Mouse (Mus musculus): ENCODE measurements around the gene Ube2r2. TPM values are rescaled to one million over a fixed set of nuclear protein-coding genes. Genes with fewer than 3 reads are reported as not detected.

The Ube2r2 gene
- 75.0 and 75.7 TPM in 2 replicates for polyA plus RNA-seq (2014; fragmentation: Nextera tagmentation; extraction: Ambion mirVana)

- 1% methylated on average over 40 of the region's 65 CpGs for WGBS (ENCODE audit: insufficient replicate concordance)
- Histone ChIP-seq H3K27ac (ENCODE audit: low read depth, low read length) (peak within 1 kb of the TSS; percentile 100), H3K4me2 (peak within 1 kb of the TSS; percentile 93), H3K27me3 (ENCODE audit: control insufficient read depth, insufficient read depth, low read length) (no peaks in the 10 kb centered on the region), H3K4me3 (ENCODE audit: low read depth, low read length) (peak within 1 kb of the TSS; percentile 93), H3K9me3 (replicated peaks; ENCODE audit: control insufficient read depth, low read length) (no peaks in the 10 kb centered on the region), H3K4me1 (ENCODE audit: control insufficient read depth, insufficient read depth, low read length) (no peaks in the 10 kb centered on the region), H3K9ac (ENCODE audit: low read depth, low read length) (peak within 1 kb of the TSS; percentile 99), H3K36me3 (ENCODE audit: control insufficient read depth, insufficient read depth, low read length) (0 out of 2 replicates have a peak, but pooled peaks cover 3% of the 10 kb centered on the region)
- peak; percentile 81 for ATAC-seq (replicated peaks; ENCODE audit: insufficient number of reproducible peaks, low FRiP score, low TSS enrichment)
These were observed at the start of gene Ube2r2 for GRCm38 (mm10) chr4:41135711-41136453. Gene Ube2r2 (plus strand): TSS chr4:41135743.

GRCm38 (mm10) chr4:41086947-41087346 lies 48.6 kb upstream of the Ube2r2 start:
- Histone ChIP-seq H3K36me3 (ENCODE audit: control insufficient read depth, insufficient read depth, low read length) (no peaks in the 10 kb centered on the region), H3K9me3 (replicated peaks; ENCODE audit: control insufficient read depth, low read length) (no peaks in the 10 kb centered on the region), H3K4me3 (ENCODE audit: low read depth, low read length) (no peak overlapping the region), H3K27ac (ENCODE audit: low read depth, low read length) (0 out of 2 replicates have a peak overlapping the region, but pooled peaks have one; percentile 16), H3K4me1 (ENCODE audit: control insufficient read depth, insufficient read depth, low read length) (no peaks in the 10 kb centered on the region), H3K4me2 (peak overlapping the region; percentile 25; the same call in 1 of the 2 replicates), H3K27me3 (ENCODE audit: control insufficient read depth, insufficient read depth, low read length) (no peaks in the 10 kb centered on the region), H3K9ac (ENCODE audit: low read depth, low read length) (no peak overlapping the region)
- peak; percentile 62 for ATAC-seq (replicated peaks; ENCODE audit: insufficient number of reproducible peaks, low FRiP score, low TSS enrichment)
- WGBS (ENCODE audit: insufficient replicate concordance): 72% methylated on average over 9 of the region's 9 CpGs

- Histone ChIP-seq H3K4me3 (ENCODE audit: low read depth, low read length) (no peak overlapping the region), H3K27ac (ENCODE audit: low read depth, low read length) (peak overlapping the region; percentile 80), H3K27me3 (ENCODE audit: control insufficient read depth, insufficient read depth, low read length) (no peaks in the 10 kb centered on the region), H3K4me2 (peak overlapping the region; percentile 25; the same call in 1 of the 2 replicates), H3K9me3 (replicated peaks; ENCODE audit: control insufficient read depth, low read length) (no peaks in the 10 kb centered on the region), H3K4me1 (ENCODE audit: control insufficient read depth, insufficient read depth, low read length) (no peaks in the 10 kb centered on the region), H3K9ac (ENCODE audit: low read depth, low read length) (no peak overlapping the region), H3K36me3 (ENCODE audit: control insufficient read depth, insufficient read depth, low read length) (no peaks in the 10 kb centered on the region)
- 63% methylated on average over 16 of the region's 16 CpGs for WGBS (ENCODE audit: insufficient replicate concordance)
- ATAC-seq (replicated peaks; ENCODE audit: insufficient number of reproducible peaks, low FRiP score, low TSS enrichment): peak; percentile 92
These were observed 47.9 kb upstream of the Ube2r2 start for GRCm38 (mm10) chr4:41087459-41088298.

- no peak for ATAC-seq (replicated peaks; ENCODE audit: insufficient number of reproducible peaks, low FRiP score, low TSS enrichment)
- no peak overlapping the region for H3K9ac ChIP-seq (ENCODE audit: low read depth, low read length)
- 75% methylated on average over 4 of the region's 4 CpGs for WGBS (ENCODE audit: insufficient replicate concordance)
- H3K9me3 ChIP-seq (replicated peaks; ENCODE audit: control insufficient read depth, low read length): no peaks in the 10 kb centered on the region
- H3K27ac ChIP-seq (ENCODE audit: low read depth, low read length): no peak overlapping the region
- H3K4me2 ChIP-seq: no peak overlapping the region
- H3K27me3 ChIP-seq (ENCODE audit: control insufficient read depth, insufficient read depth, low read length): no peaks in the 10 kb centered on the region
- H3K4me1 ChIP-seq (ENCODE audit: control insufficient read depth, insufficient read depth, low read length): peaks cover 2% of the 10 kb centered on the region
- no peak overlapping the region for H3K4me3 ChIP-seq (ENCODE audit: low read depth, low read length)
- H3K36me3 ChIP-seq (ENCODE audit: control insufficient read depth, insufficient read depth, low read length): no peaks in the 10 kb centered on the region
These were observed 46.4 kb upstream of the Ube2r2 start for GRCm38 (mm10) chr4:41089189-41089588.

- Histone ChIP-seq H3K4me3 (ENCODE audit: low read depth, low read length) (no peak overlapping the region), H3K9me3 (replicated peaks; ENCODE audit: control insufficient read depth, low read length) (no peaks in the 10 kb centered on the region), H3K27me3 (ENCODE audit: control insufficient read depth, insufficient read depth, low read length) (no peaks in the 10 kb centered on the region), H3K9ac (ENCODE audit: low read depth, low read length) (no peak overlapping the region), H3K4me2 (peak overlapping the region; percentile 8; the same call in 1 of the 2 replicates), H3K4me1 (ENCODE audit: control insufficient read depth, insufficient read depth, low read length) (peaks cover 7% of the 10 kb centered on the region), H3K36me3 (ENCODE audit: control insufficient read depth, insufficient read depth, low read length) (no peaks in the 10 kb centered on the region), H3K27ac (ENCODE audit: low read depth, low read length) (no peak overlapping the region)
- 65% methylated on average over 2 of the region's 2 CpGs for WGBS (ENCODE audit: insufficient replicate concordance)
- ATAC-seq (replicated peaks; ENCODE audit: insufficient number of reproducible peaks, low FRiP score, low TSS enrichment): no peak
These were observed 45.8 kb upstream of the Ube2r2 start for GRCm38 (mm10) chr4:41089705-41090104.

GRCm38 (mm10) chr4:41091391-41091790 lies 44.2 kb upstream of the Ube2r2 start:
- Histone ChIP-seq H3K4me3 (ENCODE audit: low read depth, low read length) (no peak overlapping the region), H3K9me3 (replicated peaks; ENCODE audit: control insufficient read depth, low read length) (no peaks in the 10 kb centered on the region), H3K4me1 (ENCODE audit: control insufficient read depth, insufficient read depth, low read length) (peaks cover 17% of the 10 kb centered on the region), H3K27me3 (ENCODE audit: control insufficient read depth, insufficient read depth, low read length) (peaks cover 6% of the 10 kb centered on the region; the same call in 1 of the 2 replicates), H3K27ac (ENCODE audit: low read depth, low read length) (no peak overlapping the region), H3K4me2 (no peak overlapping the region), H3K36me3 (ENCODE audit: control insufficient read depth, insufficient read depth, low read length) (no peaks in the 10 kb centered on the region), H3K9ac (ENCODE audit: low read depth, low read length) (no peak overlapping the region)
- ATAC-seq (replicated peaks; ENCODE audit: insufficient number of reproducible peaks, low FRiP score, low TSS enrichment): no peak
- WGBS (ENCODE audit: insufficient replicate concordance): 33% methylated on average over 3 of the region's 3 CpGs

- no peak overlapping the region for H3K9ac ChIP-seq (ENCODE audit: low read depth, low read length)
- no peak for ATAC-seq (replicated peaks; ENCODE audit: insufficient number of reproducible peaks, low FRiP score, low TSS enrichment)
- H3K9me3 ChIP-seq (replicated peaks; ENCODE audit: control insufficient read depth, low read length): no peaks in the 10 kb centered on the region
- H3K27ac ChIP-seq (ENCODE audit: low read depth, low read length): no peak overlapping the region
- 44% methylated on average over 1 of the region's 1 CpGs for WGBS (ENCODE audit: insufficient replicate concordance)
- peaks cover 24% of the 10 kb centered on the region for H3K4me1 ChIP-seq (ENCODE audit: control insufficient read depth, insufficient read depth, low read length)
- H3K36me3 ChIP-seq (ENCODE audit: control insufficient read depth, insufficient read depth, low read length): no peaks in the 10 kb centered on the region
- no peak overlapping the region for H3K4me3 ChIP-seq (ENCODE audit: low read depth, low read length)
- H3K4me2 ChIP-seq: no peak overlapping the region
- peaks cover 15% of the 10 kb centered on the region for H3K27me3 ChIP-seq (ENCODE audit: control insufficient read depth, insufficient read depth, low read length)
These were observed 42.6 kb upstream of the Ube2r2 start for GRCm38 (mm10) chr4:41092958-41093357.

- Histone ChIP-seq H3K4me3 (ENCODE audit: low read depth, low read length) (no peak overlapping the region), H3K9me3 (replicated peaks; ENCODE audit: control insufficient read depth, low read length) (no peaks in the 10 kb centered on the region), H3K27me3 (ENCODE audit: control insufficient read depth, insufficient read depth, low read length) (peaks cover 26% of the 10 kb centered on the region), H3K4me2 (no peak overlapping the region; the same call in 1 of the 2 replicates), H3K9ac (ENCODE audit: low read depth, low read length) (no peak overlapping the region), H3K4me1 (ENCODE audit: control insufficient read depth, insufficient read depth, low read length) (peaks cover 30% of the 10 kb centered on the region), H3K27ac (ENCODE audit: low read depth, low read length) (no peak overlapping the region), H3K36me3 (ENCODE audit: control insufficient read depth, insufficient read depth, low read length) (no peaks in the 10 kb centered on the region)
- 52% methylated on average over 9 of the region's 9 CpGs for WGBS (ENCODE audit: insufficient replicate concordance)
- no peak for ATAC-seq (replicated peaks; ENCODE audit: insufficient number of reproducible peaks, low FRiP score, low TSS enrichment)
These were observed 41.2 kb upstream of the Ube2r2 start for GRCm38 (mm10) chr4:41094361-41094760.

Measured in heart, embryonic 11.5 days (tissue).